In genomic region chr11:52875916-52876765, GRCm38 (mm10) we compare ENCODE assay signal across 12 mouse cellular contexts.
A peak's percentile ranks its signal among the peaks of the same experiment; 100 is the strongest.
DNase-seq lines count a peak whose midpoint lies in the region; ATAC-seq and TF ChIP-seq lines count a peak whose summit lies in the region.
"Had no signal": no experiment of that assay in that cellular context is flagged by ENCODE, and none has a peak within 500 bp of the region (broad histone marks: within the 10 kb centered on the region; RNA-seq: fewer than 3 reads in every experiment).

No protein-coding gene starts in this region.

- ATAC-seq in activated CD4-positive, CD25-positive, alpha-beta regulatory T cell, adult 4 months: no peak
- ATAC-seq in midbrain, embryonic 16.5 days: no peak
- ATAC-seq: midbrain, embryonic 13.5 days had no signal

- peak; percentile 33 to 57 for DNase-seq in cerebellum, adult 2 months
- no peak for DNase-seq in cerebellum, postnatal 4 days (ENCODE audit: low spot score in 2 of 2)
- peak; percentile 84 to 93 for DNase-seq in adrenal gland, adult (ENCODE audit: inconsistent age in 2 of 2, low spot score in 1 of 2)
- DNase-seq in cerebellum, postnatal 14 days: peak; percentile 40 to 75
- peak; percentile 7 to 34 for DNase-seq in lung, adult 18-20 months
- no peak for DNase-seq in gastrocnemius, postnatal 10 days
- DNase-seq: lung, embryonic 14.5 days; spleen, adult 18-20 months had no signal

- 24% methylated on average over 19 of the region's 19 CpGs for WGBS in cerebellum, adult 2 months
- WGBS in midbrain, embryonic 16.5 days: 89% methylated on average over 19 of the region's 19 CpGs

- peaks cover 4% of the 10 kb centered on the region; the same call in 1 of the 2 replicates for H3K9me3 ChIP-seq in midbrain, embryonic 16.5 days (replicated peaks; ENCODE audit: control insufficient read depth, low read length, poor library complexity, severe bottlenecking)

- H3K9ac ChIP-seq in midbrain, embryonic 16.5 days (ENCODE audit: low read depth, low read length): no peak overlapping the region
- H3K9ac ChIP-seq: lung, embryonic 14.5 days; midbrain, embryonic 13.5 days had no signal

- H3K4me2 ChIP-seq in midbrain, embryonic 16.5 days (ENCODE audit: low read length): no peak overlapping the region
- H3K4me2 ChIP-seq: lung, embryonic 14.5 days; midbrain, embryonic 13.5 days had no signal

- H3K4me1 ChIP-seq in cerebellum, adult 2 months (ENCODE audit: control insufficient read depth, insufficient read depth, low read length): peaks cover 17% of the 10 kb centered on the region; the same call in 1 of the 2 replicates
- no peaks in the 10 kb centered on the region for H3K4me1 ChIP-seq in midbrain, embryonic 16.5 days (ENCODE audit: control insufficient read depth, insufficient read depth, low read length)
- H3K4me1 ChIP-seq: midbrain, embryonic 13.5 days had no signal

- H3K4me3 ChIP-seq in cerebellum, adult 2 months (replicated peaks; ENCODE audit: insufficient read depth, low read depth, low read length): no peak overlapping the region
- H3K4me3 ChIP-seq in midbrain, embryonic 16.5 days (ENCODE audit: low read depth, low read length): no peak overlapping the region
- H3K4me3 ChIP-seq: midbrain, embryonic 13.5 days had no signal

- no peaks in the 10 kb centered on the region for H3K27me3 ChIP-seq in cerebellum, adult 2 months (ENCODE audit: control insufficient read depth, insufficient read depth, low read length)
- no peaks in the 10 kb centered on the region for H3K27me3 ChIP-seq in midbrain, embryonic 16.5 days (ENCODE audit: control insufficient read depth, insufficient read depth, low read depth, low read length)
- H3K27me3 ChIP-seq: midbrain, embryonic 13.5 days had no signal

- no peaks in the 10 kb centered on the region for H3K36me3 ChIP-seq in midbrain, embryonic 16.5 days (ENCODE audit: control insufficient read depth, insufficient read depth, low read length)
- H3K36me3 ChIP-seq: midbrain, embryonic 13.5 days had no signal

- no peak for TF ChIP-seq POLR2A in cerebellum, adult 2 months (IDR thresholded peaks at IDR 0.05; ENCODE audit: borderline replicate concordance, insufficient read depth, low read length)

- TF ChIP-seq CTCF in cerebellum, adult 2 months (IDR thresholded peaks at IDR 0.05; ENCODE audit: borderline replicate concordance, insufficient read depth, low read depth, low read length): no peak

- no peak overlapping the region for H3K27ac ChIP-seq in cerebellum, adult 2 months (ENCODE audit: insufficient read depth, low read length)
- H3K27ac ChIP-seq in midbrain, embryonic 16.5 days (ENCODE audit: low read length): no peak overlapping the region
- H3K27ac ChIP-seq: kidney, postnatal 0 days; midbrain, embryonic 13.5 days had no signal

Comparison
In these comparisons a context has a peak if more than half of its experiments do, and no peak if none do; other contexts are left out.
1. DNase-seq: peak in cerebellum, adult 2 months (2 of 2), adrenal gland, adult (2 of 2), cerebellum, postnatal 14 days (2 of 2) and lung, adult 18-20 months (2 of 2); none in cerebellum, postnatal 4 days (0 of 2) and gastrocnemius, postnatal 10 days (single experiment).